Mouse (Mus musculus): ENCODE data around the gene Pcdh9.

The Pcdh9 gene

GRCm38 (mm10) chr14:93564361-93564760, 326.1 kb downstream of the Pcdh9 start:
- intact Hi-C loops (cut with DNase I): no loop called here

- intact Hi-C loops (cut with DNase I): no loop called here
Measured at GRCm38 (mm10) chr14:93561577-93561976, 328.9 kb downstream of the Pcdh9 start.

- intact Hi-C loops (cut with DNase I): no loop called here
Measured at GRCm38 (mm10) chr14:93553771-93554170, 336.7 kb downstream of the Pcdh9 start.

DNA sequence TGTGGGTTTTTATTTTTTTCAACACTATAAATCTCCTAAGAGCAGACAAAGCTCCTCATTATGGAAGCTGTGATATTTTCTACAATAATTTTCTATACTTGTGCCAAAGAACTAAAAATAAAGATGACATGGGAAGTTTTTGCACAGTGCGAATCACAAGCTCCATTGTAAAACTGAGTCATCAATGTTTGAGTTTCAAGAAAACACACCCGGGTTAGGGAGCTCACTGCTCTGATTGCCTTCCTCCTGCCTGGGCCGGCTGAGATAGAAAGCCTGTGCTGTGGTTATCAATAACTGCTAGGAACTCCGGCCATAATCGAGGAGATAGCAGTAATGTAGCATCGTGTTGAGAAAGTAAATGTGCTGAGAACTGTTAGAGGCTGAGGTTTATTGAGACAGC, 344.9 kb downstream of the Pcdh9 start:
- intact Hi-C loops (cut with DNase I): no loop called here

GRCm38 (mm10) chr14:93543970-93544627, 346.4 kb downstream of the Pcdh9 start:
- intact Hi-C loops (cut with DNase I): no loop called here

DNA sequence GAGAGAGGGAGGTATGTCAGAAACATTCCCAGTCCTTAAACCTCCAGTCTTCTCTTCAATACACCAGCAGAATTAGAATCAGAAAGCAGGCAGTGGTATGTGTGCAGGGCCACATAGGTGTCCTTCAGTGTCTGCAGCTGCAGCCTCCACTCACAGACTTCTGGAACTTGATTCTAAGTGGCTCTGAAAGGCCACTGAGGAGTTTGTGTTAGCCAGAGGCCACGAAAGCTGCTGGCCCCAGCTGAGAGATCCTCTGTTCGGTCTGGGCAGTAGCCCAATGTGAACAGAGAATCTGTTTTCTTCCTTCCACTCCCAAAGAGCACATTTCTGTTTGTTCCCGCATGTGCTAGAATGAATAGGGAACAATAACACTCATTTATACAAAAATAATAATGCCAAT, 346.9 kb downstream of the Pcdh9 start:
- intact Hi-C loops (cut with DNase I): no loop called here

GRCm38 (mm10) chr14:93534928-93535327, 355.6 kb downstream of the Pcdh9 start:
- intact Hi-C loops (cut with DNase I): no loop called here

DNA sequence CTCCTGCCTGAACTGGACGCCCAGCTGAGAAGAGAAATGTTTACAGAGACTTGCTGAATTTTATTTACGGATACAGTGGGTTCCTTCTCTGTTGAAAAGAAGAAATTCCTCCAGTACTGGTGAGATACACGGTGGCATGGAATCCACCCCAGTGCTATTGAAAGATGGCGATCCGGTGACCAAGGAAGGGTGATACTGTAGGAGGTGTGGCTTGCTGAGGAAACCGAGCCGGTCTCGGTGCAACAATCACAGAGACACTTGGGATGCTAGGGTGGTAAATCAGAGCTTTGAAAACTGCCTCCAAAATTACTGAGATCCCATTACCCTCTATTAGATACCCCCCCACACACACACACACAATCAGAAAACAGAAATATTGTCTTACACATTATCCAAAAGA, 367.0 kb downstream of the Pcdh9 start:
- intact Hi-C loops (cut with DNase I): no loop called here

- intact Hi-C loops (cut with DNase I): no loop called here
Measured at GRCm38 (mm10) chr14:93520166-93520565, 370.3 kb downstream of the Pcdh9 start.

DNA sequence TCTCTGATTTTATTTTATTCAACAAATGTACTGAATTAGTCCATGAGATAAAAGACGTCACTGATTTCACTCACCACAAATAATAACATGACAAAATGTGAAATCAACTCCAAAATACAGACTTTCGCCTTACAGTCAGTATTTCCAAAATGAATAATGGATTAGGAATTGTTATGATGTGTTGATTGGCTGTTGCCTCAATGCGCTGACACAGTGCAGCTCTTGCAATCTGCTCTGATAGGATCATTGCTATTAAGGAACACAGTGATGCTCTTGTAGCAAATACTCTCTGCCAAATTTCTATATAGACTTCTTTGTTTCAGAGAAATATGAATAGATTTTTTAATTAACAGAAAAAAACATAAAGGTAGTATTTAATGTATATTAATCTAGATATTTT, 373.8 kb downstream of the Pcdh9 start:
- intact Hi-C loops (cut with DNase I): no loop called here

DNA sequence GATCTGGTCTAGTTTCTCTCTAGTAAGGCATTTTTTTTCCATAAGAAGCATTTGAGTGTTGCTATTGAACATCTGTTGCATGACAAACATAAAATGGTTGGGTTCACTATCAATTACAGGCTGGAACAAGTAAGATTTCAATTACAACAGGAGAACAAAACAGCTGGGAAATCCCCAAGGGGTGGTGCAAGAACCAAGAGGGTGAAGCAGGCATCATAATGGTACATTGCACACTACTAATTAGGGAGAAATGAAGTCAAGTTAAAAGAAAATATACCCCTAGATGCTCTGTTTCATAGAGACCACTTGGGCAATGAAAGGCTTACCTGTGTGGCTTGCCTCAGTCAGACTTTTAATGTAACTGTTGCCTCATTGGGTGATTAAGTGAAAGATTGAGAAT, 384.4 kb downstream of the Pcdh9 start:
- intact Hi-C loops (cut with DNase I): no loop called here

- intact Hi-C loops (cut with DNase I): no loop called here
Measured at GRCm38 (mm10) chr14:93498813-93499690, 391.4 kb downstream of the Pcdh9 start.

- intact Hi-C loops (cut with DNase I): no loop called here
Measured at GRCm38 (mm10) chr14:93474991-93475390, 415.5 kb downstream of the Pcdh9 start.

DNA sequence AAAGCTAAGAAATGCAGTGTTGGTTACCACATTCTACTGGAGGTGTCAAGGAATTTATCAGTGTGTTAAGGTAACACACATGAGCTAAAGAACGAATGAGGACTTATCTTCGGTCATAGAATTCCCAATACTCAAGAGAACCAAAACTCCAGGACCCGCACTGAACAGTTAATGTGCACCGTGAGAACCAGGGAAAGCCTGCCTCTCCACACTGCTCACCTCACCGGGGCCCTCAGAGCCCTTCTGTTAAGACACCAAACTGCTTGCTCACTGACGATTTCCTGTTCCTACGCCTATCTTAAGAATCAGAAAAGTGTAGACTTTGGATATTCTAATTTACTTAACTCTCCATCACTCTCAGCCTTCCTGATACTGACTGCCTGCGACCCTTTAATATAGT, 418.0 kb downstream of the Pcdh9 start:
- intact Hi-C loops (cut with DNase I): no loop called here

DNA sequence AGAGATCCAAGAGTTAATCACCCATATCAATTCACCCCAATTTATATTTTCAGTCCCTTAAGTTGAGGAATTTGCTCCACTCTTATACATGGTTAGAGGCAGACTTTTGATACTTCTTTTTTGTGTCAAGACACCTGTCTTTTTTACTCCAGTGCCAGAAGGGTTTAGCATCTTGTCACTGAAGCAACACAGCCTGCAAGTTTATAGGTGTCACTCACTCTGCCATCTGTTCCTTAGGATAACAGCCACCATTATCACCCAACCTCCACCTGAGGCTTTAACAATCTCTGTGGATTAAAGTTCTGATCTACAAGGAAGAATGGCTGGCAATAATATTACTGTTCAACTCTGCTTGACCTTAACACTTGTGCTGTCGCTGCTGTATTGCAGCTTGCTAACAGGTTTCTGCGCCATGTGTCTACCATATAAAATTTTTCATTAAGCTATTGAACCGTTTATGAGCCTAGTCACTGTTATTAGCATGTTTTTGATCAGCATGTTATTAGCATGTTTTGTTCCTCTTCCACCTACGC, 427.1 kb downstream of the Pcdh9 start:
- intact Hi-C loops (cut with DNase I): no loop called here

DNA sequence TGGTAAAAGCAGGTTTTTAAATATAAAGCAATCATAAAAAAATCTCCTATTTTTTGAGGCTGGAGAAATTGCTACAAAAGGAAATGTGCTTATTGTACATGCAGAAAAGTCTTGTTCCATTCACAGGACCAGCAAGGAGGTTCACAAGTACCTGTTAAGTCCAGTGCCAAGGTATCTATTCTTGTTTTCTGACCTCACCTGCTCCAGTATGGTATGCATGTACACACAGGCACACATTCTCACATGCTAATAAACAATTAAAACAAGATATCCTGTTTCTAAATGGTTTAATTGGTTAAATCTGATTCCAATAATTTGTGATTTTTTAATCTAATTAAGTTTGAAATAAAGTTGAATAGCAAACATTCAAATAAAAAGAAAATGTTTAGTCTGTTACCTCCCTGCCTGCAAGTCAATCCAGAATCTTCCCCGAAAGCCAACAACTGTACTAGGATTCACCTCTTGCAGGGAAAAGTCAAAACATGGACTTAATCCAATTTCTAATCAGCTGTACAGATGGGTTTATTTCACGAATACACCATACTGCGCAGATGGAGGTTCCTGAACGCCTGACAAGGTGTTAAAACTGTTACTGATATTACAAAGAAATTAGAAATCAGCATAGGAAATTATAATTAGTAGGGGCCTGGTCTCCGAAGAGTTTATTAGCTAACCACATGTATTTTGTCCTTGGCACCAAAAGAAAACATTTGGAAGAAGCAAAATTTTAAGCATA, 439.4 kb downstream of the Pcdh9 start:
- intact Hi-C loops (cut with DNase I): no loop called here

- intact Hi-C loops (cut with DNase I): no loop called here
Measured at GRCm38 (mm10) chr14:93441852-93442251, 448.6 kb downstream of the Pcdh9 start.

DNA sequence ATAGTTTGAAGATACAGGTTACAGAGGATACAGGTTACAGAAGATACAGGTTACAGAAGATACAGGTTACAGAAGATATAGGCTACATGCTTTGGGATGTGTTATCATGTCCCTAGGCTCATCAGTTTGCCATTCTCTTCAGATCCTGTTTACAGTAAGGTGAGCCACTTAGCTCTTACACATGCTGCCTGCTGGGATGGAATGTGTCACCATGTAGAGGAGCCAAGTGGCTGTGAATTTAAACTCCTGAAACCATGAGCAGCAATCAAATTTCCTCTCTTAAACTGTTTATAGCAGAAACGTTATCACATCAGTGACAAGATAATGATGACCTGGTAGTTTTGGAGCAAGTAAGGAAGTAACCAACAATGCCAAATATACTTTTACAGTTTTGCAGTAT, 453.3 kb downstream of the Pcdh9 start:
- intact Hi-C loops (cut with DNase I): no loop called here

DNA sequence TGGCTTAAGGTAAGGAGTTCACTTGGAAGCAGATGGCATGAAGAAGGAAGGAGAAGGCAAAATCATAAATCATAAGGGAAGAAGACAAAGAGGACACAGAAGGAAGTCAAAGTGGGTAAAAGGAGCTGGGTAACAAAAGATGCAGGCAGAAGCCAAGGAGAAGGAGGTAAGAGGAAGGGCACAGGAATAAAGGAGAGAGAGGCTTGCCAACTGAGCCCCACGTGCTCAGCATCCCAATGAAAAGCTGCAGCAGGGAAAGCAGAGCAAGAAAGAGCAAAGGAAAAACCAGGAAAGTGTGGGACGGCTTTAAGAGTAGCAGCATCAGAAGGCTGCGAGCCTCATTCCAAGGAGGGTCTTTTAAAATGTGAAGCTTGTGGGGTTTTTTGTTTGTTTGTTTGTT, 473.7 kb downstream of the Pcdh9 start:
- intact Hi-C loops (cut with DNase I): no loop called here

- intact Hi-C loops (cut with DNase I): no loop called here
Measured at GRCm38 (mm10) chr14:93415496-93415895, 475.0 kb downstream of the Pcdh9 start.

- intact Hi-C loops (cut with DNase I): no loop called here
Measured at GRCm38 (mm10) chr14:93409314-93409713, 481.2 kb downstream of the Pcdh9 start.

DNA sequence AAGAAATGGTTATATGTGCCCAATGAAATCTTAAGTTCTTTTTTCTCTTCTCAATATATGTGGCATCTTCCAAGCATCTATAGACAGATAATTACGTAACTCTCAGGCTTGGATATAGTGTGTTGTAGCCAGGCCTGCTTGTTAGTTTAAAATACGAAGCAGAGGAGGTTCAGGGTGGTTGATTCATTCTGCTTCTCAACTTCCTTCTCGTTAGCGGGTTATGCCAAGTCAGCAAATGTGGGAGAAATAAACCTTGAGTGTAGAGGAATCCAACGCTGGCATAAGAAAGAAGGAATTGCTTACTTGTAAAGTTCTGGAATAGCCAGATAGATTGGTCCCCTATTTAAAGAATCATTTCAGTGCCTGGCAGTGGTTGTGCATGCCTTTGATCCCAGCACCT, 482.7 kb downstream of the Pcdh9 start:
- intact Hi-C loops (cut with DNase I): no loop called here
